Mouse (Mus musculus) intestine, embryonic 15.5 days (tissue): ENCODE data around the gene Ern1. TPM values are rescaled to one million over a fixed set of nuclear protein-coding genes. Genes with fewer than 3 reads are reported as not detected.
"Not testable (repeated sequence)": the region's sequence is repeated elsewhere in the genome, so short reads cannot be mapped to it uniquely, and the experiment has no call there.

Source experiments
- ATAC-seq: fragments of 200-750 bp; cut with Nextera tagmentation; 2 replicates; pipeline ENCODE4 v1.8.0; 2017; ENCODE audit warnings: moderate TSS enrichment, moderate library complexity
- H3K27ac ChIP-seq: fragments of 300-500 bp; sonication (generic); 2 replicates; pipeline ENCODE4 v1.5.1; 2015; ENCODE audit warnings: mild to moderate bottlenecking, inconsistent platforms
- H3K27me3 ChIP-seq: fragments of 300-500 bp; sonication (generic); replicated peaks from 2 replicates; pipeline ENCODE4 v1.6.1; 2015; ENCODE audit warnings: inconsistent platforms
- H3K36me3 ChIP-seq: fragments of 300-500 bp; sonication (generic); 2 replicates; pipeline ENCODE4 v1.6.1; 2015; ENCODE audit warnings: inconsistent platforms
- H3K4me1 ChIP-seq: fragments of 300-500 bp; sonication (generic); replicated peaks from 2 replicates; pipeline ENCODE4 v1.6.1; 2015; ENCODE audit warnings: inconsistent platforms
- H3K4me2 ChIP-seq: fragments of 300-500 bp; sonication (generic); replicated peaks from 2 replicates; pipeline ENCODE4 v1.6.1; 2015; ENCODE audit warnings: mild to moderate bottlenecking, inconsistent platforms
- H3K4me3 ChIP-seq: fragments of 300-500 bp; sonication (generic); replicated peaks from 2 replicates; pipeline ENCODE4 v1.5.1; 2015; ENCODE audit warnings: inconsistent platforms
- H3K9ac ChIP-seq: fragments of 300-500 bp; sonication (generic); 2 replicates; pipeline ENCODE4 v1.6.1; 2015; ENCODE audit warnings: inconsistent platforms
- H3K9me3 ChIP-seq: fragments of 300-500 bp; sonication (generic); 2 replicates; pipeline ENCODE4 v1.6.1; 2016; ENCODE audit warnings: inconsistent platforms
- WGBS: fragments of 180-500 bp; shearing (Covaris S2); methylation state at CpG from one replicate; pipeline ENCODE4 v1.1.7; 2015; 5-methylcytosine and 5-hydroxymethylcytosine counted together
- polyA plus RNA-seq: library from polyadenylated mRNA; unstranded; fragments of >200 nt; fragmentation: Nextera tagmentation; extraction: Ambion mirVana; gene quantifications from 2 replicates; pipeline ENCODE4 v1.2.1, GENCODE M21; 2015

Ern1 gene
- polyA plus RNA-seq, 1 experiment from 2014 or later, result 4.8 TPM

DNA sequence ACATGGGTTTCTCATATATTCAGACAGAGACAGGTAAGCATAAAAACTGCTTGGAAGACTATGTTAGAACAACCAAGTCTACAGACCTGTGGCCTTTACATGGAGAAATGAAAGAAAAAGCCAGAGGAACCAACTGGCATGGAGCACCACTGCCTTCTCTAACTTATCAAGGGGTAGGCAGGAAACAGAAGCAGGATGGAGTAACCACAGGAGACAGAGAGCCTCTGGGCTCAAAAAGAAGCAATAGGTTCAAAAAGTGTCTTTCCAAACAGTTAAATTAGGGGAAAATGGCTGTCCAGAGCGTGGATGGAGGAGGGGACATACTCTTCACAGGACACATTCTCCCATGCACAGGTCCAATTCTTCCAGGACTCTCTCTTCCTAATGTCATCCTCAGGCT is 16.0 kb downstream of the Ern1 start:
- H3K9ac ChIP-seq, result no peak overlapping the region
- no peaks in the 10 kb centered on the region for H3K36me3 ChIP-seq
- ATAC-seq, result no peak
- no peak overlapping the region for H3K4me2 ChIP-seq
- 97% methylated on average over 1 of the region's 1 CpGs for WGBS
- no peak overlapping the region for H3K27ac ChIP-seq
- no peaks in the 10 kb centered on the region for H3K27me3 ChIP-seq
- no peak overlapping the region for H3K4me3 ChIP-seq
- H3K4me1 ChIP-seq, result peaks cover 3% of the 10 kb centered on the region; the same call in 1 of the 2 replicates
- no peaks in the 10 kb centered on the region for H3K9me3 ChIP-seq

DNA sequence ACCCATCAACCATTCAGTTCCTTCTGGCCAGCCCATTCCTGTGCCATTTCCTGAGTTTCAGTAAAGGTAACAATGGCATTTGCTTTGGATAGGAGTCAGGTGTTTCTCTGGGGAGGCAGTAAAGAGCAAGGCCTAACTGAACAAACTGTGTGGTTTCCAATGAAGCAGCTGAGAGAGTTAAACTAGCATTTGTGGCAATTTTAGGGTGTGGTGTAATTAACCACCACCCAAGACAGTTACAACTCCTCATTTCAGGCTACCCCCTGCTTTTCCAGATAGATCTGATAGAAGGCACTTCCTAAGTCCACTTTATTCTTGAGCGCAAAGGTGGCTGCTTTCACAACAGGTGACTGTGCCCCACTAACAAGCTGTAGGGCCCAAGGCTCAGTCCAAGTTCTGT is 19.1 kb downstream of the Ern1 start:
- H3K27me3 ChIP-seq, result no peaks in the 10 kb centered on the region
- H3K9me3 ChIP-seq, result no peaks in the 10 kb centered on the region
- no peak overlapping the region for H3K9ac ChIP-seq
- H3K4me1 ChIP-seq, result peaks cover 3% of the 10 kb centered on the region; the same call in 1 of the 2 replicates
- H3K36me3 ChIP-seq, result no peaks in the 10 kb centered on the region
- peak; percentile 34; the same call in 1 of the 2 replicates for ATAC-seq
- no peak overlapping the region for H3K4me3 ChIP-seq
- H3K4me2 ChIP-seq, result no peak overlapping the region
- H3K27ac ChIP-seq, result no peak overlapping the region
- WGBS, result 84% methylated on average over 1 of the region's 1 CpGs

DNA sequence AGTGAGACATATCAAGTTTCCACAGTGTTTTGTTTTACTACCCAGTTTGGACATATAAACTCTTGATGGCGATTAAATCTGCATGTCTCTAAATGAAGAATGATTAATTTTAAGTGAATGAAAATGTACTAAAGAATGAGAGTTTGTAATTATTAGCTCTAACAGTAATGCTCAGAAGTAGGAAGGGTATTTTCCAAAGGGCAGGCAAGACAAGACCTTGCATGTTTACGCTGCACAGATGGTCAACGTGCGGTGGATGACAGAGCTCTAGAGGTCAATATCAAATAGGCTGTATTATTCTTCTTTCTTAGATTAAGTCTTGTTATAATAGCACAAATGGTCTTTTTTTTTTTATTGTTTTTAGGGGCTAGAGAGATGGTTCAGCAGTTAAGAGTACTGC is 21.7 kb downstream of the Ern1 start:
- no peak for ATAC-seq
- no peaks in the 10 kb centered on the region for H3K36me3 ChIP-seq
- H3K9me3 ChIP-seq, result no peaks in the 10 kb centered on the region
- no peak overlapping the region for H3K9ac ChIP-seq
- no peak overlapping the region for H3K4me3 ChIP-seq
- 82% methylated on average over 4 of the region's 4 CpGs for WGBS
- no peak overlapping the region for H3K4me2 ChIP-seq
- H3K4me1 ChIP-seq, result 0 out of 2 replicates have a peak, but pooled peaks cover 3% of the 10 kb centered on the region
- H3K27me3 ChIP-seq, result no peaks in the 10 kb centered on the region
- no peak overlapping the region for H3K27ac ChIP-seq

DNA sequence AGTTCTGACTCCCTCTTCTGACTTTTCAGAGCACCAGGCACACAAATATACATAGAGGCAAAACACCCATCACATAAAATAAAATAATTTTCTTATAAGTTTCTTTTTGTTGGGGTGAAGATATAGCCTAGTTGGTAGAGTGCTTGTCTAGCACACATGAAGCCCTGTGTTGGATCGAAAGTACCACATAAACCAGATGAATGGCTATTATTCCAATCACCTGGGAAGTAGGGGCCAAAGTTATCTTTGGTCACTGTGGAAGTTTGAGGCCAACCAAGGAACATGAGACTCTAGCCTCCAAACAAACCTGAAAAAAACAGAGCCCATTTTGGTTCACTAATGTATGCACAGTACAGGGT is 22.1 kb downstream of the Ern1 start:
- ATAC-seq, result no peak
- H3K9ac ChIP-seq, result no peak overlapping the region
- H3K4me2 ChIP-seq, result no peak overlapping the region
- H3K9me3 ChIP-seq, result no peaks in the 10 kb centered on the region
- H3K36me3 ChIP-seq, result no peaks in the 10 kb centered on the region
- 0 out of 2 replicates have a peak, but pooled peaks cover 3% of the 10 kb centered on the region for H3K4me1 ChIP-seq
- no peak overlapping the region for H3K4me3 ChIP-seq
- WGBS, result 98% methylated on average over 1 of the region's 1 CpGs
- no peaks in the 10 kb centered on the region for H3K27me3 ChIP-seq
- no peak overlapping the region for H3K27ac ChIP-seq

DNA sequence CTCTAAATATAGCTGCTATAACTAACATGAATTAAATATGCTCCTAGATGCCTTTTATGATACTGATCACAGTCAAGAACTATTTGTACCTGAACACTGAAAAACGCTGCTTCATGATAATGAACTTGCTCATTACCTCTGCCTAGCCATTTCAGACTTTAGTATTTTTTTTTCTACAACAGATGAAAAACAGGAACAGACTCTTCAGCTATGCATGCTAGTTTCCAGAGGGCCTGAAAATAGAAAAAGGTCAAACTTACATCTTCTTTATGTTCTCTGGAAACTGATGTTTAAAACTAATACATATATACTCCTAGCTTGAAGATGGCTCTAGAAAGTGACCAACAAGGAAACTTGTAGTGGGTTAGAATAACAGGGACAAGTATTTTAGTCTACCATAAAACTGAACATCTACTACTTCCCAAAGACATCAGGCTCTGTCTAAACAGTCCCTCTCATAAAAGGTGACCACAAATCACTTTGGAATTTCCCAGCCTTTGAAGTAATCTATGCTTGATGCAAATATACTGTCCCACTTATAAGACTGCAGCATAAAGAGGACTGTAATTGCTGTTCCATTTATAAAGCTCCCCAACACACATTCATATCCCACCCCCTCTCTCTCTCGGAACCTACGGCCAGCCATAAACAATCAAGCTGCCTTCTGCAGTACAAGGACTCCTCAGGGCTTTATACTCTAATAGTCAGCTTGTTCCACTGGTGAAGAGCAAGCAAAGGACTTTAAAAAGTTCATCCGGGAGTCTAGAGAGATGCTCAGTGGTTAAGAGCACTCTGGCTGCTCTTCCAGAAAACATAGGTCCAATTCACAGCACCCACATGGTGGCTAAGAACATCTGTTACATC is 22.7 kb downstream of the Ern1 start:
- Histone ChIP-seq H3K4me1 (0 out of 2 replicates have a peak, but pooled peaks cover 3% of the 10 kb centered on the region), H3K9me3 (no peaks in the 10 kb centered on the region), H3K9ac (no peak overlapping the region), H3K4me3 (no peak overlapping the region), H3K4me2 (no peak overlapping the region), H3K27ac (no peak overlapping the region), H3K27me3 (no peaks in the 10 kb centered on the region), H3K36me3 (no peaks in the 10 kb centered on the region)
- no peak for ATAC-seq
- WGBS, result 64% methylated on average over 4 of the region's 4 CpGs

DNA sequence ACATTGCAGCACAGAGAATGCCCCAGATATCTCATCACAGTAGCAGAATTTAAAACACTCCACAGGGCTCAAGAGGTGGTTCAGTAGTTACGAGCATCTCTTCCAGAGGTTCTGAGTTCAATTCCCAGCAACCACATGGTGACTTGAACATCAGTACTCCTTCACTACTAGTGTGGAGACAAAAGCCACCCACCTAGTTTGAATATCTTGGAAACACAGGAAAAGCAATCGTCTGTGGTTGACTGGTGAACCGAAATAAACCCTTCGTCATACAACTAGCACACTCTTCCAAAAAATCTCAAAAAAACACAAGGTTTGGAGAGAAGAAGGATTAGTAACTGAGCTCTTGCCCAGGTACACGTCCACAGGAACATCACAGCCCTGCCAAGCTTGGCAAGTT is 23.8 kb downstream of the Ern1 start:
- H3K9ac ChIP-seq, result no peak overlapping the region
- no peaks in the 10 kb centered on the region for H3K4me1 ChIP-seq
- H3K9me3 ChIP-seq, result no peaks in the 10 kb centered on the region
- ATAC-seq, result no peak
- no peak overlapping the region for H3K27ac ChIP-seq
- WGBS, result 69% methylated on average over 5 of the region's 5 CpGs
- no peaks in the 10 kb centered on the region for H3K27me3 ChIP-seq
- H3K36me3 ChIP-seq, result no peaks in the 10 kb centered on the region
- H3K4me2 ChIP-seq, result no peak overlapping the region
- H3K4me3 ChIP-seq, result no peak overlapping the region

DNA sequence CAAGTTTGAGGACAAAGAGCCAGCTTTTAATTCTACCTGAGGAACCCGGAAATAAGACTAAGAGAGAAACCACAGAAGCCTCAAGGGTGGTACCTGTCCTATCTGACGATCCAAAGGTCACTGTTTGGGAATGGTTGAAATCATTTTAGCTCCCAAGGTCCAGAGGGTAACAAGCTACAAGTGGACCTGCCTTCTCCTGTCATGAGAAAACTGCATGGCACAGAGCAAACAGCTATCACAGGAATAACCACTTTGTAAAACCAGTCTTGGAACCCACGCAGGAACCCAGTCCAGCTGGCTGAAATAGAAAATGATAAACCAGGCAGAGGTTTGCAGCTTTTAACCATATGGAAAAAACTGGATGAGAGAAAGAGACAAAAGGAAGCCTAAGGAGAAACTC is 25.3 kb downstream of the Ern1 start:
- no peaks in the 10 kb centered on the region for H3K4me1 ChIP-seq
- H3K9me3 ChIP-seq, result no peaks in the 10 kb centered on the region
- H3K4me2 ChIP-seq, result peak overlapping the region; percentile 26
- no peak overlapping the region for H3K4me3 ChIP-seq
- H3K27ac ChIP-seq, result peak overlapping the region; percentile 66
- ATAC-seq, result peak; percentile 93
- no peaks in the 10 kb centered on the region for H3K36me3 ChIP-seq
- no peaks in the 10 kb centered on the region for H3K27me3 ChIP-seq
- no peak overlapping the region for H3K9ac ChIP-seq
- 45% methylated on average over 3 of the region's 3 CpGs for WGBS

DNA sequence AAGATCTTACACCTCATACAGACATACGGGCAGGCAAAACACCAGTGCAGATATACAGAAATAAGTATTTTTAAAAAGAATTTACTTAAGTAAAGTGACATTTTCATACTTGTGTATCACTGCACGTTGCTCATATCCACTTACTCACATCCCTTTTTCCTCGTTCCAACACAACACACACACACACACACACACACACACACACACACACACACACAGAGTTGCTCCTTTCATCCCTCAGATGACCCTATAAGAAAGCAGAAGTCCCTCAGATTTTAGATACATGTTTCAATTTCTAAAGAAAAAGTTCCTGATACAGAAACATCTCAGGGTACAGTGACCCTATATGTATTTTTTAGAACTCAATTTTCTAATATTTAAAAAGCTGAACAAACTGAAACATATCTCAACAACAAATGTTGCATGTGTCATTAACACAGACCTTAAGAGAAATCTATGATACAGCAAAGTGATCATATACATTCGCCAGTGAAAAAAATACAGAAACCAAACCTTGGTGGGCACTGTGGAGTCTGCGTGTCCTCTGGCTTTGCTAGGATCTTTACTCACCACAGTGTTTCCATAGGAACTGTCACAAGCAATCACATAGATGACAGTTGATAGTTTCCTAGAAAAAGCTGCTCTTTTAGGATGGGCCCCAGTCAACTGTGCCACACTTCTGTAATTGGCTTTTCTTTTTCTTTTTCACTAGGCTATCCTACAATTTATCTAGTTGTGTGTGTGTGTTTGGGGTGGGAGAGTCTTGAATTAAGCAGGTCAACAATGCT is 26.3 kb downstream of the Ern1 start:
- 81% methylated on average over 5 of the region's 5 CpGs for WGBS
- Histone ChIP-seq H3K4me2 (no peak overlapping the region), H3K27ac (peak overlapping the region; percentile 66), H3K4me1 (no peaks in the 10 kb centered on the region), H3K9me3 (no peaks in the 10 kb centered on the region), H3K4me3 (no peak overlapping the region), H3K9ac (no peak overlapping the region), H3K36me3 (no peaks in the 10 kb centered on the region), H3K27me3 (no peaks in the 10 kb centered on the region)
- no peak for ATAC-seq

DNA sequence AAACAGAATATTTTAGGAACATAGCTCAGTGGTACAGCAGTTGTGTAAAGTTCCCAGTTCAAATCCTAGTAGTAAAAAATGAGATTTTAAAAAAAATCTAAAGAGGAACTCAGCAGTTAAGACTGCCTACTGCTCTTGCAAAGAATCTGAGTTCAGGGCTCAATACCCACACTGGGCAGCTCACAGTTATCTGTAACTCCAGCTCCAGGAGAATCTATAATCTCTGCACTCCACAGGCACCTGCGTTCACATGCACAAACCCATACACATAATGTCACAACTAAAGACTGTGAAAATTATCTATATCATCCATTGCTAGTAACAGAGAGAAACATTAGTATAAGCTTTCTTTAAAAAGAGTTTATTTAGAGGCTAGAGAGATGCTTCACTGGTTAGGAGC is 27.0 kb downstream of the Ern1 start:
- ATAC-seq, result no peak
- no peak overlapping the region for H3K27ac ChIP-seq
- no peak overlapping the region for H3K4me3 ChIP-seq
- H3K9me3 ChIP-seq, result no peaks in the 10 kb centered on the region
- WGBS, result 93% methylated on average over 1 of the region's 1 CpGs
- H3K9ac ChIP-seq, result no peak overlapping the region
- no peaks in the 10 kb centered on the region for H3K27me3 ChIP-seq
- H3K4me2 ChIP-seq, result no peak overlapping the region
- H3K36me3 ChIP-seq, result no peaks in the 10 kb centered on the region
- no peaks in the 10 kb centered on the region for H3K4me1 ChIP-seq

DNA sequence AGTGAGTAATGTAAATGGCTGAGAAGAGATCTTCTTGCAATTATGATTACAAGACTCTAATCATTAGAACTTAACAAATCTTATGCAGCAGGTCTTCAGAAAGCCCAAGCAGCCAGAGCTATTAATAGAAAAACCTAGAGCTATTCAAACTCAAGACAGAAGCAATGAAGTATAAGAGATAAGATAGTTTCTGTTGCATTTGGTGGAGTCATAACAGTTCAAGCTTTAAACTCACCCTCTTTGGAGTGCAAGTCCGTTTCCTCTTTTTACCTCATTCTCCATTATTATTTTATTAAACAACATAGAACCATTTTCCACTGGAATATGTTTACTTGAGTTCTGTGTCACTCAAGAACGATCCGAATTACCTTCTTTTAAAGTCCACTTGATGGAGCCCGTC is 29.1 kb downstream of the Ern1 start:
- no peaks in the 10 kb centered on the region for H3K36me3 ChIP-seq

DNA sequence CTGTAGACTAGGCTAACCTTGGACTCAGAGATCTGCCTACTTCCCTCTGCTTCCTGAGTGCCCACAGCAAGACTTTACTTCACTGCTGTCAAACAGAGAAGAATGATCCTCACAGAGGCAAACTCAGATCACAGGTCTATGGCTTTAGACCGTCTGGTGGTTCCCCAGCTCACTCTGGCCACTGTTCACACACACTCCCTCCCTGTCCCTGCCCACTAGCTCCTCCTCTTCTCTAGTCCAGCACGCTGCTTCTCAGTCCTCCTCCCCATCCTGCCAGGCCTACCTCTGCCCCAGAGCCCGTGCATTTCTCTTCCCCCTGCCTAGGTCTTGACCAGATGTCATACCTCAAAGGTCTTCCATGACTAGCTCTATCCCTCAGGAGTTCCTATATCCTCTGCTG is 44.0 kb downstream of the Ern1 start:
- Histone ChIP-seq H3K4me3 (no peak overlapping the region), H3K36me3 (no peaks in the 10 kb centered on the region), H3K9me3 (no peaks in the 10 kb centered on the region), H3K4me1 (no peaks in the 10 kb centered on the region), H3K4me2 (no peak overlapping the region), H3K27me3 (no peaks in the 10 kb centered on the region), H3K27ac (no peak overlapping the region), H3K9ac (no peak overlapping the region)
- 29% methylated on average over 3 of the region's 3 CpGs for WGBS
- no peak for ATAC-seq

More for the DNA sequence above, 29.1 kb downstream of the Ern1 start:
- no peaks in the 10 kb centered on the region for H3K27me3 ChIP-seq
- no peak overlapping the region for H3K4me3 ChIP-seq
- H3K4me1 ChIP-seq, result no peaks in the 10 kb centered on the region
- no peak overlapping the region for H3K9ac ChIP-seq
- no peak for ATAC-seq
- WGBS, result 90% methylated on average over 4 of the region's 4 CpGs
- no peak overlapping the region for H3K27ac ChIP-seq
- no peaks in the 10 kb centered on the region for H3K9me3 ChIP-seq
- H3K4me2 ChIP-seq, result no peak overlapping the region

DNA sequence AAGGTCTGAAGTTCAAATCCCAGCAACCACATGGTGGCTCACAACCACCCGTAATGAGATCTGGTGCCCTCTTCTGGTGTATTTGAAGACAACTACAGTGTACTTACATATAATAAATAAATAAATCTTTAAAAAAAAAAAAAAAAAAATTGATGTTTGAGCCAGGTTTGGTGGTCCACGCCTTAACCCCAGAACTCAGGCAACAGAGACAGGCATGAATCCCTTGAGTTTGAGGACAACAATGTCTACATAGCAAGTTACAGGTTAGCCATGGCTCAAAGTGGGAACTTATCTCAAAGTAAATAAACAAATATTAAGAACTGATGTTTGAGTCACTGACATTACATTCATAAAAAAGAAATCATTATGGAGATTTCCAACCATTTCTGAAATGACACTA is 45.1 kb downstream of the Ern1 start:
- 90% methylated on average over 2 of the region's 2 CpGs for WGBS
- H3K36me3 ChIP-seq, H3K4me2 ChIP-seq, H3K9me3 ChIP-seq, H3K4me3 ChIP-seq, H3K27me3 ChIP-seq, H3K27ac ChIP-seq, H3K9ac ChIP-seq, H3K4me1 ChIP-seq, ATAC-seq: not testable (repeated sequence)
